Mouse (Mus musculus) bone marrow, adult 2 months (tissue): Measurements from ENCODE around the gene Pla2g4c.

ENCODE experiments used
- CTCF ChIP-seq: fragments of 200-500 bp; IDR thresholded peaks from 2 replicates; pipeline ENCODE4 v1.5.1; 2011; ENCODE audit warnings: low read length, control low read depth; ENCODE audit not compliant: control insufficient read depth, insufficient read depth
- POLR2A ChIP-seq: fragments of 200-500 bp; IDR thresholded peaks from 2 replicates; pipeline ENCODE4 v1.6.1; 2011; ENCODE audit warnings: low read depth, mild to moderate bottlenecking, control low read depth, low read length, borderline replicate concordance; ENCODE audit not compliant: control insufficient read depth

- TF ChIP-seq CTCF (no peak), POLR2A (no peak)
Measured at GRCm38 (mm10) chr7:13290041-13290675, 34.3 kb upstream of the Pla2g4c start.
